Comparison of ENCODE assay signal across 16 mouse cellular contexts in the genomic region with DNA sequence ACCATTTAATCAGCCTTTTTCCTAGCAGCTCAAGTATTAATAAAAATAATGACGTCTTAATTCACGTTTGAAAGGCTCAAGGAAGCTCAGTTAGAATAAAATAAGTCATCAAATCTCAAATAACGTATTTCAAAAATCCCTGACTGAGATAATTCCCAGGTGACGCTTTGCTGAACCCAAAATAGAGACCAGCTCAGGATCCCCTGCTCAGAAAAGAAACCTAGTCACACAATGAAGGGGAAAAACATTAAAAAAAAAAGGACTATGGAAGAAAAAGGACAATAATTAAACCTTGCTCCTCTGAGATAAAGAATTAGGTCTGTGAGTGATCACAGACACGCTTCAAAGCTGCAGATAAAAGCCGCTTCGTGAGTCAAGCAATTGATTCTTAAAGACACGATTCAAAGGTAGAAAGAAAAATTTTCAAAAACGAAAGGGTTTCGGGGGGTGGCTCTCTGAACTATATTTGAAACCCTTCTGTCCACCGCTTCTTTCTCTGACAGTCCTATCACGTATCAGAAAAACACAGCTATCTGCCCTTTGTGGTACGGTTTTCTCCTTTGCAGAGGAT. TPM values are rescaled to one million over a fixed set of nuclear protein-coding genes. Genes with fewer than 3 reads are reported as not detected.
DNase-seq lines count a peak whose midpoint lies in the region; ATAC-seq lines count a peak whose summit lies in the region.
"Had no signal": no experiment of that assay in that cellular context is flagged by ENCODE, and none has a peak within 500 bp of the region (broad histone marks: within the 10 kb centered on the region; RNA-seq: fewer than 3 reads in every experiment).

No protein-coding gene starts in this region.

- no peaks in the 10 kb centered on the region for H3K9me3 ChIP-seq in hindbrain, embryonic 12.5 days (replicated peaks)
- H3K9me3 ChIP-seq in midbrain, embryonic 13.5 days: no peaks in the 10 kb centered on the region
- H3K9me3 ChIP-seq in neural tube, embryonic 15.5 days (replicated peaks): no peaks in the 10 kb centered on the region
- no peaks in the 10 kb centered on the region for H3K9me3 ChIP-seq in liver, embryonic 11.5 days (ENCODE audit: control insufficient read depth, low read length)
- no peaks in the 10 kb centered on the region for H3K9me3 ChIP-seq in intestine, embryonic 15.5 days
- H3K9me3 ChIP-seq: limb, embryonic 15.5 days had no signal

- peaks cover 86% of the 10 kb centered on the region for H3K4me1 ChIP-seq in hindbrain, embryonic 12.5 days
- H3K4me1 ChIP-seq in midbrain, embryonic 13.5 days (replicated peaks): peaks cover 95% of the 10 kb centered on the region
- H3K4me1 ChIP-seq in neural tube, embryonic 15.5 days: peaks cover 59% of the 10 kb centered on the region
- no peaks in the 10 kb centered on the region for H3K4me1 ChIP-seq in liver, embryonic 11.5 days (replicated peaks; ENCODE audit: control insufficient read depth, insufficient read depth, low read length)
- H3K4me1 ChIP-seq in intestine, embryonic 15.5 days (replicated peaks): peaks cover 8% of the 10 kb centered on the region; the same call in 1 of the 2 replicates

- DNase-seq in heart, adult 11 months: peak; percentile 64
- DNase-seq in heart, postnatal 10 days: no peak
- DNase-seq in liver, embryonic 11.5 days (ENCODE audit: low spot score): no peak
- DNase-seq in urinary bladder, postnatal 25 days (ENCODE audit: low spot score): no peak
- DNase-seq: adrenal gland, postnatal 25 days; cerebellum, postnatal 14 days; layer of hippocampus, adult 9-11 months; lung, embryonic 14.5 days; right cerebral cortex, postnatal 25 days had no signal

- no peak overlapping the region for H3K27ac ChIP-seq in hindbrain, embryonic 12.5 days
- H3K27ac ChIP-seq in midbrain, embryonic 13.5 days: no peak overlapping the region
- H3K27ac ChIP-seq in neural tube, embryonic 15.5 days (replicated peaks): no peak overlapping the region
- no peak overlapping the region for H3K27ac ChIP-seq in liver, embryonic 11.5 days (ENCODE audit: low read depth, low read length)
- H3K27ac ChIP-seq in intestine, embryonic 15.5 days: no peak overlapping the region
- H3K27ac ChIP-seq: limb, embryonic 15.5 days; macrophage had no signal

- ATAC-seq in hindbrain, embryonic 12.5 days (ENCODE audit: low FRiP score): no peak
- no peak for ATAC-seq in midbrain, embryonic 13.5 days
- no peak for ATAC-seq in neural tube, embryonic 15.5 days (ENCODE audit: low FRiP score)
- ATAC-seq in liver, embryonic 11.5 days (replicated peaks; ENCODE audit: low FRiP score): no peak
- ATAC-seq in intestine, embryonic 15.5 days: no peak
- ATAC-seq: activated CD4-positive, CD25-positive, alpha-beta regulatory T cell, adult 4 months had no signal

- peak overlapping the region; percentile 31 for H3K4me2 ChIP-seq in hindbrain, embryonic 12.5 days (replicated peaks)
- peak overlapping the region; percentile 55 for H3K4me2 ChIP-seq in midbrain, embryonic 13.5 days (replicated peaks)
- peak overlapping the region; percentile 32 for H3K4me2 ChIP-seq in neural tube, embryonic 15.5 days
- no peak overlapping the region for H3K4me2 ChIP-seq in liver, embryonic 11.5 days
- no peak overlapping the region for H3K4me2 ChIP-seq in intestine, embryonic 15.5 days (replicated peaks)
- H3K4me2 ChIP-seq: limb, embryonic 15.5 days; lung, embryonic 14.5 days had no signal

- no peak overlapping the region for H3K9ac ChIP-seq in hindbrain, embryonic 12.5 days
- H3K9ac ChIP-seq in midbrain, embryonic 13.5 days (replicated peaks): peak overlapping the region; percentile 41
- H3K9ac ChIP-seq in neural tube, embryonic 15.5 days (replicated peaks): no peak overlapping the region
- H3K9ac ChIP-seq in liver, embryonic 11.5 days (ENCODE audit: low read depth, low read length): no peak overlapping the region
- H3K9ac ChIP-seq in intestine, embryonic 15.5 days: no peak overlapping the region
- H3K9ac ChIP-seq: limb, embryonic 15.5 days; lung, embryonic 14.5 days had no signal

- 40% methylated on average over 13 of the region's 13 CpGs for WGBS in hindbrain, embryonic 12.5 days
- 23% methylated on average over 13 of the region's 13 CpGs for WGBS in midbrain, embryonic 13.5 days
- 46% methylated on average over 13 of the region's 13 CpGs for WGBS in neural tube, embryonic 15.5 days
- WGBS in liver, embryonic 11.5 days: 74% methylated on average over 13 of the region's 13 CpGs
- WGBS in intestine, embryonic 15.5 days: 81% methylated on average over 13 of the region's 13 CpGs

- 0 out of 2 replicates have a peak, but pooled peaks cover 1% of the 10 kb centered on the region for H3K36me3 ChIP-seq in hindbrain, embryonic 12.5 days
- peaks cover 6% of the 10 kb centered on the region; the same call in 1 of the 2 replicates for H3K36me3 ChIP-seq in midbrain, embryonic 13.5 days
- H3K36me3 ChIP-seq in neural tube, embryonic 15.5 days: no peaks in the 10 kb centered on the region
- H3K36me3 ChIP-seq in liver, embryonic 11.5 days (ENCODE audit: control insufficient read depth, insufficient read depth, low read length): no peaks in the 10 kb centered on the region
- peaks cover 6% of the 10 kb centered on the region; the same call in 1 of the 2 replicates for H3K36me3 ChIP-seq in intestine, embryonic 15.5 days

- no peaks in the 10 kb centered on the region for H3K27me3 ChIP-seq in hindbrain, embryonic 12.5 days
- H3K27me3 ChIP-seq in midbrain, embryonic 13.5 days: no peaks in the 10 kb centered on the region
- no peaks in the 10 kb centered on the region; the same call in 1 of the 2 replicates for H3K27me3 ChIP-seq in neural tube, embryonic 15.5 days (replicated peaks)
- no peaks in the 10 kb centered on the region for H3K27me3 ChIP-seq in liver, embryonic 11.5 days (replicated peaks; ENCODE audit: control insufficient read depth, insufficient read depth, low read length)
- no peaks in the 10 kb centered on the region for H3K27me3 ChIP-seq in intestine, embryonic 15.5 days (replicated peaks)
- H3K27me3 ChIP-seq: limb, embryonic 15.5 days had no signal

- no peak overlapping the region for H3K4me3 ChIP-seq in hindbrain, embryonic 12.5 days
- H3K4me3 ChIP-seq in midbrain, embryonic 13.5 days (replicated peaks): peak overlapping the region; percentile 20
- no peak overlapping the region for H3K4me3 ChIP-seq in neural tube, embryonic 15.5 days (replicated peaks)
- H3K4me3 ChIP-seq in liver, embryonic 11.5 days (ENCODE audit: low read depth, low read length): no peak overlapping the region
- no peak overlapping the region for H3K4me3 ChIP-seq in intestine, embryonic 15.5 days (replicated peaks)
- H3K4me3 ChIP-seq: limb, embryonic 15.5 days had no signal

- intact Hi-C loops in heart, postnatal 10 days (cut with DNase I): no loop called here

RNA-seq across cellular contexts. Expression of a gene that starts 13.4 kb away (rescaled TPM):
- 10 to 100 TPM; 19.3 to 24.0 TPM for total RNA-seq in heart, postnatal 10 days (2021)
- polyA plus RNA-seq in hindbrain, embryonic 12.5 days (2016; fragmentation: Nextera tagmentation; extraction: Ambion mirVana): 34.5 and 37.0 TPM in 2 replicates
- polyA plus RNA-seq in midbrain, embryonic 13.5 days (2015; fragmentation: Nextera tagmentation; extraction: Ambion mirVana): 36.5 and 37.5 TPM in 2 replicates
- 27.9 and 36.8 TPM in 2 replicates for polyA plus RNA-seq in neural tube, embryonic 15.5 days (2015; fragmentation: Nextera tagmentation; extraction: Ambion mirVana)
- polyA plus RNA-seq in liver, embryonic 11.5 days (2014; fragmentation: Nextera tagmentation; extraction: Ambion mirVana): 5.6 and 6.8 TPM in 2 replicates
- 8.7 and 10.4 TPM in 2 replicates for polyA plus RNA-seq in intestine, embryonic 15.5 days (2015; fragmentation: Nextera tagmentation; extraction: Ambion mirVana)
- polyA plus RNA-seq: macrophage had no signal

Comparison
In these comparisons a context has a peak if more than half of its experiments do, and no peak if none do; other contexts are left out.
1. H3K4me2 ChIP-seq: peak in hindbrain, embryonic 12.5 days (single experiment), midbrain, embryonic 13.5 days (single experiment) and neural tube, embryonic 15.5 days (single experiment); none in liver, embryonic 11.5 days (single experiment) and intestine, embryonic 15.5 days (single experiment).